Mouse (Mus musculus): ENCODE measurements around the gene Pogk. TPM values are rescaled to one million over a fixed set of nuclear protein-coding genes. Genes with fewer than 3 reads are reported as not detected.

Pogk gene
- polyA plus RNA-seq, 1 experiment from 2014 or later = 2.7 TPM

- H3K36me3 ChIP-seq (ENCODE audit: control insufficient read depth, insufficient read depth) = no peaks in the 10 kb centered on the region; the same call in 1 of the 2 replicates
- H3K27me3 ChIP-seq (replicated peaks; ENCODE audit: control insufficient read depth, insufficient read depth, low read length) = no peaks in the 10 kb centered on the region
- WGBS = 78% methylated on average over 6 of the region's 6 CpGs
- H3K9me3 ChIP-seq (ENCODE audit: control insufficient read depth) = no peaks in the 10 kb centered on the region
- H3K9ac ChIP-seq (ENCODE audit: low read depth, low read length) = no peak overlapping the region
- H3K4me3 ChIP-seq (ENCODE audit: low read depth, low read length) = no peak overlapping the region
- H3K4me2 ChIP-seq (replicated peaks; ENCODE audit: low read depth) = no peak overlapping the region
- H3K4me1 ChIP-seq (replicated peaks; ENCODE audit: control insufficient read depth, insufficient read depth, low read length) = 0 out of 2 replicates have a peak, but pooled peaks cover 4% of the 10 kb centered on the region
- TF ChIP-seq CTCF (IDR thresholded peaks at IDR 0.05; ENCODE audit: low read depth) = no peak
- no peak overlapping the region for H3K27ac ChIP-seq (ENCODE audit: low read depth, low read length)
- no peak for ATAC-seq
Measured at GRCm38 (mm10) chr1:166377171-166377570, 32.5 kb downstream of the Pogk start.

GRCm38 (mm10) chr1:166363122-166363521, 46.5 kb downstream of the Pogk start:
- H3K9ac ChIP-seq (ENCODE audit: low read depth, low read length) = no peak overlapping the region
- H3K4me1 ChIP-seq (replicated peaks; ENCODE audit: control insufficient read depth, insufficient read depth, low read length) = no peaks in the 10 kb centered on the region
- H3K4me3 ChIP-seq (ENCODE audit: low read depth, low read length) = no peak overlapping the region
- no peak overlapping the region for H3K27ac ChIP-seq (ENCODE audit: low read depth, low read length)
- no peak overlapping the region for H3K4me2 ChIP-seq (replicated peaks; ENCODE audit: low read depth)
- no peaks in the 10 kb centered on the region for H3K36me3 ChIP-seq (ENCODE audit: control insufficient read depth, insufficient read depth)
- no peaks in the 10 kb centered on the region for H3K9me3 ChIP-seq (ENCODE audit: control insufficient read depth)
- ATAC-seq = no peak
- TF ChIP-seq CTCF (IDR thresholded peaks at IDR 0.05; ENCODE audit: low read depth) = no peak
- H3K27me3 ChIP-seq (replicated peaks; ENCODE audit: control insufficient read depth, insufficient read depth, low read length) = no peaks in the 10 kb centered on the region

GRCm38 (mm10) chr1:166362659-166363058, 47.0 kb downstream of the Pogk start:
- Histone ChIP-seq H3K9ac (ENCODE audit: low read depth, low read length) (no peak overlapping the region), H3K27ac (ENCODE audit: low read depth, low read length) (no peak overlapping the region), H3K4me2 (replicated peaks; ENCODE audit: low read depth) (no peak overlapping the region), H3K27me3 (replicated peaks; ENCODE audit: control insufficient read depth, insufficient read depth, low read length) (no peaks in the 10 kb centered on the region), H3K36me3 (ENCODE audit: control insufficient read depth, insufficient read depth) (no peaks in the 10 kb centered on the region), H3K9me3 (ENCODE audit: control insufficient read depth) (no peaks in the 10 kb centered on the region), H3K4me1 (replicated peaks; ENCODE audit: control insufficient read depth, insufficient read depth, low read length) (no peaks in the 10 kb centered on the region), H3K4me3 (ENCODE audit: low read depth, low read length) (no peak overlapping the region)
- 67% methylated on average over 3 of the region's 3 CpGs for WGBS
- ATAC-seq = no peak
- TF ChIP-seq CTCF (IDR thresholded peaks at IDR 0.05; ENCODE audit: low read depth) = no peak

- no peak for ATAC-seq
- TF ChIP-seq CTCF (IDR thresholded peaks at IDR 0.05; ENCODE audit: low read depth) = peak; percentile 31; the same call in 1 of the 2 replicates
- H3K4me3 ChIP-seq (ENCODE audit: low read depth, low read length) = no peak overlapping the region
- H3K4me2 ChIP-seq (replicated peaks; ENCODE audit: low read depth) = no peak overlapping the region
- H3K27ac ChIP-seq (ENCODE audit: low read depth, low read length) = no peak overlapping the region
- WGBS = 51% methylated on average over 3 of the region's 3 CpGs
- no peaks in the 10 kb centered on the region for H3K9me3 ChIP-seq (ENCODE audit: control insufficient read depth)
- no peaks in the 10 kb centered on the region for H3K36me3 ChIP-seq (ENCODE audit: control insufficient read depth, insufficient read depth)
- no peak overlapping the region for H3K9ac ChIP-seq (ENCODE audit: low read depth, low read length)
- H3K4me1 ChIP-seq (replicated peaks; ENCODE audit: control insufficient read depth, insufficient read depth, low read length) = no peaks in the 10 kb centered on the region
- no peaks in the 10 kb centered on the region for H3K27me3 ChIP-seq (replicated peaks; ENCODE audit: control insufficient read depth, insufficient read depth, low read length)
Measured at GRCm38 (mm10) chr1:166361842-166362241, 47.8 kb downstream of the Pogk start.

GRCm38 (mm10) chr1:166360896-166361295, 48.8 kb downstream of the Pogk start:
- Histone ChIP-seq H3K4me3 (ENCODE audit: low read depth, low read length) (no peak overlapping the region), H3K9me3 (ENCODE audit: control insufficient read depth) (no peaks in the 10 kb centered on the region), H3K4me2 (replicated peaks; ENCODE audit: low read depth) (no peak overlapping the region), H3K27me3 (replicated peaks; ENCODE audit: control insufficient read depth, insufficient read depth, low read length) (no peaks in the 10 kb centered on the region), H3K36me3 (ENCODE audit: control insufficient read depth, insufficient read depth) (no peaks in the 10 kb centered on the region), H3K9ac (ENCODE audit: low read depth, low read length) (no peak overlapping the region), H3K4me1 (replicated peaks; ENCODE audit: control insufficient read depth, insufficient read depth, low read length) (no peaks in the 10 kb centered on the region), H3K27ac (ENCODE audit: low read depth, low read length) (no peak overlapping the region)
- TF ChIP-seq CTCF (IDR thresholded peaks at IDR 0.05; ENCODE audit: low read depth) = no peak
- no peak for ATAC-seq
- 65% methylated on average over 5 of the region's 5 CpGs for WGBS

GRCm38 (mm10) chr1:166360157-166360855, 49.4 kb downstream of the Pogk start:
- Histone ChIP-seq H3K4me1 (replicated peaks; ENCODE audit: control insufficient read depth, insufficient read depth, low read length) (no peaks in the 10 kb centered on the region), H3K9ac (ENCODE audit: low read depth, low read length) (no peak overlapping the region), H3K27me3 (replicated peaks; ENCODE audit: control insufficient read depth, insufficient read depth, low read length) (no peaks in the 10 kb centered on the region), H3K9me3 (ENCODE audit: control insufficient read depth) (no peaks in the 10 kb centered on the region), H3K27ac (ENCODE audit: low read depth, low read length) (no peak overlapping the region), H3K36me3 (ENCODE audit: control insufficient read depth, insufficient read depth) (no peaks in the 10 kb centered on the region), H3K4me2 (replicated peaks; ENCODE audit: low read depth) (no peak overlapping the region), H3K4me3 (ENCODE audit: low read depth, low read length) (no peak overlapping the region)
- peak; percentile 99 for ATAC-seq
- peak; percentile 93 for TF ChIP-seq CTCF (IDR thresholded peaks at IDR 0.05; ENCODE audit: low read depth)
- WGBS = 17% methylated on average over 14 of the region's 14 CpGs
